Mouse (Mus musculus): ENCODE results near the gene Zic4.

GRCm38 (mm10) chr9:91399976-91400375 is 37.8 kb downstream of the Zic4 start:
- TF ChIP-seq HCFC1 (IDR thresholded peaks at IDR 0.05; ENCODE audit: borderline replicate concordance, insufficient read depth, low read length) (no peak), MAFK (IDR thresholded peaks at IDR 0.05; ENCODE audit: insufficient read depth, low read depth, low read length) (no peak)
